Mouse (Mus musculus): ENCODE data around the gene Atp5g1. TPM values are rescaled to one million over a fixed set of nuclear protein-coding genes. Genes with fewer than 3 reads are reported as not detected.

Gene Atp5g1
- total RNA-seq, 2 experiments from 2014 or later = 385 to 449 TPM

Other genes starting within 250 kb of the Atp5g1 start
- gene Gngt2, start 238.5 kb downstream of the Atp5g1 start, total RNA-seq (2021) = 1 to 10 TPM; 3.1 to 4.7 TPM
- gene Abi3, start 233.2 kb downstream of the Atp5g1 start, total RNA-seq (2021) = 1 to 10 TPM; 6.2 to 6.4 TPM
- gene B4galnt2, start 160.8 kb downstream of the Atp5g1 start, total RNA-seq (2021) = not detected
- not detected for gene Igf2bp1, start 69.7 kb downstream of the Atp5g1 start, total RNA-seq (2021)
- not detected for gene Gip, start 51.1 kb downstream of the Atp5g1 start, total RNA-seq (2021)
- gene Snf8, start 40.8 kb downstream of the Atp5g1 start, total RNA-seq (2021) = 100 to 1,000 TPM; 101 to 107 TPM
- gene Ube2z, start 10.3 kb downstream of the Atp5g1 start, total RNA-seq (2021) = 10 to 100 TPM; 53.8 to 54.6 TPM
- gene Calcoco2, start 36.3 kb upstream of the Atp5g1 start, total RNA-seq (2021) = not detected
- gene Ttll6, start 58.1 kb upstream of the Atp5g1 start, total RNA-seq (2021) = under 1 TPM; 0.27 to 0.46 TPM
- gene Hoxb13, start 118.6 kb upstream of the Atp5g1 start, total RNA-seq (2021) = not detected
- gene Hoxb9, start 195.8 kb upstream of the Atp5g1 start, total RNA-seq (2021) = not detected
- gene Hoxb8, start 206.2 kb upstream of the Atp5g1 start, total RNA-seq (2021) = not detected
- gene Hoxb7, start 211.0 kb upstream of the Atp5g1 start, total RNA-seq (2021) = not detected
- gene Hoxb6, start 216.8 kb upstream of the Atp5g1 start, total RNA-seq (2021) = not detected
- gene Hoxb5, start 227.7 kb upstream of the Atp5g1 start, total RNA-seq (2021) = not detected
- not detected for gene Hoxb4, start 242.6 kb upstream of the Atp5g1 start, total RNA-seq (2021)
- not detected for gene Hoxb3, start 247.7 kb upstream of the Atp5g1 start, total RNA-seq (2021)

All from layer of hippocampus, postnatal 36 days (tissue).